Mouse (Mus musculus): ENCODE measurements around the gene Top3a. TPM values are rescaled to one million over a fixed set of nuclear protein-coding genes. Genes with fewer than 3 reads are reported as not detected.
A peak's percentile ranks its signal among the peaks of the same experiment; 100 is the strongest.
"Not testable (repeated sequence)": the region's sequence is repeated elsewhere in the genome, so short reads cannot be mapped to it uniquely, and the experiment has no call there.

Top3a gene
- polyA plus RNA-seq (2015; fragmentation: Nextera tagmentation; extraction: Ambion mirVana), result 9.2 and 10.4 TPM in 2 replicates

GRCm38 (mm10) chr11:60776829-60777740 is at the start of gene Top3a, which contains the start of gene Smcr8:
Gene Top3a (minus strand): TSS chr11:60777365.
Gene Smcr8 (plus strand): TSS chr11:60777524.
- ATAC-seq, result peak; percentile 97
- Histone ChIP-seq H3K4me2 (ENCODE audit: low read depth, low read length) (peak within 1 kb of the TSS; percentile 94), H3K9me3 (ENCODE audit: control insufficient read depth, low read length) (no peaks in the 10 kb centered on the region), H3K9ac (ENCODE audit: low read depth, low read length) (peak within 1 kb of the TSS; percentile 83), H3K4me3 (ENCODE audit: low read length) (peak within 1 kb of the TSS; percentile 75), H3K27ac (ENCODE audit: low read length) (peak within 1 kb of the TSS; percentile 88), H3K4me1 (ENCODE audit: control insufficient read depth, insufficient read depth, low read length) (peaks cover 56% of the 10 kb centered on the region), H3K27me3 (replicated peaks; ENCODE audit: control insufficient read depth, insufficient read depth, low read length) (no peaks in the 10 kb centered on the region), H3K36me3 (ENCODE audit: control insufficient read depth, insufficient read depth, low read length) (no peaks in the 10 kb centered on the region)
- under 1% methylated on average over 62 of the region's 62 CpGs for WGBS

GRCm38 (mm10) chr11:60826700-60827099 is 49.5 kb upstream of the Top3a start:
- no peaks in the 10 kb centered on the region for H3K27me3 ChIP-seq (replicated peaks; ENCODE audit: control insufficient read depth, insufficient read depth, low read length)
- ATAC-seq, result no peak
- H3K36me3 ChIP-seq (ENCODE audit: control insufficient read depth, insufficient read depth, low read length), result no peaks in the 10 kb centered on the region
- no peak overlapping the region for H3K27ac ChIP-seq (ENCODE audit: low read length)
- no peaks in the 10 kb centered on the region for H3K9me3 ChIP-seq (ENCODE audit: control insufficient read depth, low read length)
- peaks cover 8% of the 10 kb centered on the region for H3K4me1 ChIP-seq (ENCODE audit: control insufficient read depth, insufficient read depth, low read length)
- 58% methylated on average over 1 of the region's 1 CpGs for WGBS
- no peak overlapping the region for H3K4me3 ChIP-seq (ENCODE audit: low read length)
- no peak overlapping the region for H3K4me2 ChIP-seq (ENCODE audit: low read depth, low read length)
- no peak overlapping the region for H3K9ac ChIP-seq (ENCODE audit: low read depth, low read length)

GRCm38 (mm10) chr11:60825191-60825590 is 48.0 kb upstream of the Top3a start:
- Histone ChIP-seq H3K4me1 (ENCODE audit: control insufficient read depth, insufficient read depth, low read length) (0 out of 2 replicates have a peak, but pooled peaks cover 2% of the 10 kb centered on the region), H3K9ac (ENCODE audit: low read depth, low read length) (no peak overlapping the region), H3K4me3 (ENCODE audit: low read length) (no peak overlapping the region), H3K27ac (ENCODE audit: low read length) (no peak overlapping the region; the same call in 1 of the 2 replicates), H3K4me2 (ENCODE audit: low read depth, low read length) (no peak overlapping the region), H3K9me3 (ENCODE audit: control insufficient read depth, low read length) (no peaks in the 10 kb centered on the region), H3K27me3 (replicated peaks; ENCODE audit: control insufficient read depth, insufficient read depth, low read length) (no peaks in the 10 kb centered on the region), H3K36me3 (ENCODE audit: control insufficient read depth, insufficient read depth, low read length) (no peaks in the 10 kb centered on the region)
- ATAC-seq, result peak; percentile 94
- WGBS, result 50% methylated on average over 3 of the region's 3 CpGs

- Histone ChIP-seq H3K27me3 (replicated peaks; ENCODE audit: control insufficient read depth, insufficient read depth, low read length) (no peaks in the 10 kb centered on the region), H3K9me3 (ENCODE audit: control insufficient read depth, low read length) (no peaks in the 10 kb centered on the region), H3K9ac (ENCODE audit: low read depth, low read length) (no peak overlapping the region), H3K4me2 (ENCODE audit: low read depth, low read length) (no peak overlapping the region), H3K27ac (ENCODE audit: low read length) (no peak overlapping the region), H3K4me1 (ENCODE audit: control insufficient read depth, insufficient read depth, low read length) (0 out of 2 replicates have a peak, but pooled peaks cover 2% of the 10 kb centered on the region), H3K4me3 (ENCODE audit: low read length) (no peak overlapping the region), H3K36me3 (ENCODE audit: control insufficient read depth, insufficient read depth, low read length) (no peaks in the 10 kb centered on the region)
- 69% methylated on average over 2 of the region's 2 CpGs for WGBS
- ATAC-seq, result no peak
Measured at GRCm38 (mm10) chr11:60823771-60824170, 46.6 kb upstream of the Top3a start.

GRCm38 (mm10) chr11:60816398-60816797 is 39.2 kb upstream of the Top3a start:
- Histone ChIP-seq H3K27ac (ENCODE audit: low read length) (no peak overlapping the region), H3K27me3 (replicated peaks; ENCODE audit: control insufficient read depth, insufficient read depth, low read length) (no peaks in the 10 kb centered on the region), H3K4me3 (ENCODE audit: low read length) (no peak overlapping the region), H3K36me3 (ENCODE audit: control insufficient read depth, insufficient read depth, low read length) (no peaks in the 10 kb centered on the region), H3K4me1 (ENCODE audit: control insufficient read depth, insufficient read depth, low read length) (no peaks in the 10 kb centered on the region), H3K4me2 (ENCODE audit: low read depth, low read length) (no peak overlapping the region), H3K9ac (ENCODE audit: low read depth, low read length) (no peak overlapping the region), H3K9me3 (ENCODE audit: control insufficient read depth, low read length) (no peaks in the 10 kb centered on the region)
- 68% methylated on average over 5 of the region's 5 CpGs for WGBS
- ATAC-seq, result no peak

GRCm38 (mm10) chr11:60811618-60812017 is 34.5 kb upstream of the Top3a start, which contains the start of gene Shmt1:
Gene Shmt1 (minus strand): TSS chr11:60811718.
- peak within 1 kb of the TSS; percentile 54 for H3K4me3 ChIP-seq (ENCODE audit: low read length)
- peak within 1 kb of the TSS; percentile 74 for H3K4me2 ChIP-seq (ENCODE audit: low read depth, low read length)
- not testable (repeated sequence) for H3K27me3 ChIP-seq (replicated peaks; ENCODE audit: control insufficient read depth, insufficient read depth, low read length); H3K36me3 ChIP-seq (ENCODE audit: control insufficient read depth, insufficient read depth, low read length); H3K9me3 ChIP-seq (ENCODE audit: control insufficient read depth, low read length); ATAC-seq
- 30% methylated on average over 6 of the region's 6 CpGs for WGBS
- H3K4me1 ChIP-seq (ENCODE audit: control insufficient read depth, insufficient read depth, low read length), result peaks cover 17% of the 10 kb centered on the region
- peak within 1 kb of the TSS; percentile 57 for H3K9ac ChIP-seq (ENCODE audit: low read depth, low read length)
- peak within 1 kb of the TSS; percentile 75 for H3K27ac ChIP-seq (ENCODE audit: low read length)

GRCm38 (mm10) chr11:60811054-60811460 is 33.9 kb upstream of the Top3a start:
- peak overlapping the region; percentile 54 for H3K4me3 ChIP-seq (ENCODE audit: low read length)
- H3K9me3 ChIP-seq (ENCODE audit: control insufficient read depth, low read length), result no peaks in the 10 kb centered on the region
- H3K9ac ChIP-seq (ENCODE audit: low read depth, low read length), result peak overlapping the region; percentile 57
- H3K27ac ChIP-seq (ENCODE audit: low read length), result peak overlapping the region; percentile 75
- WGBS, result 0% methylated on average over 29 of the region's 29 CpGs
- peaks cover 17% of the 10 kb centered on the region for H3K4me1 ChIP-seq (ENCODE audit: control insufficient read depth, insufficient read depth, low read length)
- H3K4me2 ChIP-seq (ENCODE audit: low read depth, low read length), result peak overlapping the region; percentile 74
- H3K27me3 ChIP-seq (replicated peaks; ENCODE audit: control insufficient read depth, insufficient read depth, low read length), result no peaks in the 10 kb centered on the region
- peak; percentile 98 for ATAC-seq
- no peaks in the 10 kb centered on the region for H3K36me3 ChIP-seq (ENCODE audit: control insufficient read depth, insufficient read depth, low read length)

GRCm38 (mm10) chr11:60810046-60810965 is 33.1 kb upstream of the Top3a start:
- no peaks in the 10 kb centered on the region for H3K27me3 ChIP-seq (replicated peaks; ENCODE audit: control insufficient read depth, insufficient read depth, low read length)
- H3K4me2 ChIP-seq (ENCODE audit: low read depth, low read length), result peak overlapping the region; percentile 74
- H3K9ac ChIP-seq (ENCODE audit: low read depth, low read length), result peak overlapping the region; percentile 57
- 12% methylated on average over 14 of the region's 14 CpGs for WGBS
- peak overlapping the region; percentile 54 for H3K4me3 ChIP-seq (ENCODE audit: low read length)
- peaks cover 17% of the 10 kb centered on the region for H3K4me1 ChIP-seq (ENCODE audit: control insufficient read depth, insufficient read depth, low read length)
- peak overlapping the region; percentile 75 for H3K27ac ChIP-seq (ENCODE audit: low read length)
- peak; percentile 62 for ATAC-seq
- no peaks in the 10 kb centered on the region for H3K9me3 ChIP-seq (ENCODE audit: control insufficient read depth, low read length)
- H3K36me3 ChIP-seq (ENCODE audit: control insufficient read depth, insufficient read depth, low read length), result no peaks in the 10 kb centered on the region

GRCm38 (mm10) chr11:60809546-60809945 is 32.4 kb upstream of the Top3a start:
- 45% methylated on average over 1 of the region's 1 CpGs for WGBS
- ATAC-seq, result no peak
- H3K36me3 ChIP-seq (ENCODE audit: control insufficient read depth, insufficient read depth, low read length), result no peaks in the 10 kb centered on the region
- H3K9ac ChIP-seq (ENCODE audit: low read depth, low read length), result peak overlapping the region; percentile 57; the same call in 1 of the 2 replicates
- H3K9me3 ChIP-seq (ENCODE audit: control insufficient read depth, low read length), result no peaks in the 10 kb centered on the region
- peak overlapping the region; percentile 54 for H3K4me3 ChIP-seq (ENCODE audit: low read length)
- peaks cover 17% of the 10 kb centered on the region for H3K4me1 ChIP-seq (ENCODE audit: control insufficient read depth, insufficient read depth, low read length)
- no peaks in the 10 kb centered on the region for H3K27me3 ChIP-seq (replicated peaks; ENCODE audit: control insufficient read depth, insufficient read depth, low read length)
- H3K4me2 ChIP-seq (ENCODE audit: low read depth, low read length), result peak overlapping the region; percentile 74
- peak overlapping the region; percentile 75 for H3K27ac ChIP-seq (ENCODE audit: low read length)

Measured in intestine, embryonic 16.5 days (tissue).